Mouse (Mus musculus) liver, embryonic 12.5 days (tissue): ENCODE results near the gene Ccdc106. TPM values are rescaled to one million over a fixed set of nuclear protein-coding genes. Genes with fewer than 3 reads are reported as not detected.
"Not testable (repeated sequence)": the region's sequence is repeated elsewhere in the genome, so short reads cannot be mapped to it uniquely, and the experiment has no call there.

ENCODE experiments used
- ATAC-seq: fragments of 200-750 bp; cut with Nextera tagmentation; 2 replicates; pipeline ENCODE4 v1.8.0; 2017; ENCODE audit warnings: moderate number of reproducible peaks, mild to moderate bottlenecking, moderate library complexity
- H3K27ac ChIP-seq: fragments of 300-500 bp; sonication (generic); 2 replicates; pipeline ENCODE4 v1.5.1; 2016; ENCODE audit warnings: mild to moderate bottlenecking
- H3K27me3 ChIP-seq: fragments of 300-500 bp; sonication (generic); replicated peaks from 2 replicates; pipeline ENCODE4 v1.6.1; 2016; ENCODE audit warnings: mild to moderate bottlenecking, moderate library complexity
- H3K36me3 ChIP-seq: fragments of 300-500 bp; sonication (generic); 2 replicates; pipeline ENCODE4 v1.6.1; 2016; ENCODE audit warnings: mild to moderate bottlenecking, moderate library complexity
- H3K4me1 ChIP-seq: fragments of 300-500 bp; sonication (generic); 2 replicates; pipeline ENCODE4 v1.6.1; 2016
- H3K4me2 ChIP-seq: fragments of 300-500 bp; sonication (generic); 2 replicates; pipeline ENCODE4 v1.6.1; 2016; ENCODE audit warnings: mild to moderate bottlenecking, moderate library complexity
- H3K4me3 ChIP-seq: fragments of 300-500 bp; sonication (generic); 2 replicates; pipeline ENCODE4 v1.5.1; 2016; ENCODE audit warnings: mild to moderate bottlenecking, moderate library complexity
- H3K9ac ChIP-seq: fragments of 300-500 bp; sonication (generic); 2 replicates; pipeline ENCODE4 v1.6.1; 2016; ENCODE audit warnings: mild to moderate bottlenecking, moderate library complexity
- H3K9me3 ChIP-seq: fragments of 300-500 bp; sonication (generic); replicated peaks from 2 replicates; pipeline ENCODE4 v1.6.1; 2016; ENCODE audit warnings: mild to moderate bottlenecking, moderate library complexity
- WGBS: fragments of 180-500 bp; shearing (Covaris S2); methylation state at CpG from one replicate; pipeline ENCODE4 v1.1.7; 2016; ENCODE audit not compliant: insufficient replicate concordance; 5-methylcytosine and 5-hydroxymethylcytosine counted together
- polyA plus RNA-seq: library from polyadenylated mRNA; unstranded; fragments of >200 nt; fragmentation: Nextera tagmentation; extraction: Ambion mirVana; gene quantifications from 2 replicates; pipeline ENCODE4 v1.2.1, GENCODE M21; 2016

Ccdc106 gene
- polyA plus RNA-seq, 1 experiment from 2014 or later, result 2.2 TPM

- WGBS, result 10% methylated on average over 15 of the region's 26 CpGs
- H3K36me3 ChIP-seq, result peaks cover 17% of the 10 kb centered on the region
- H3K27me3 ChIP-seq, result peaks cover 60% of the 10 kb centered on the region
- H3K9ac ChIP-seq, result peak within 1 kb of the TSS; percentile 61; the same call in 1 of the 2 replicates
- H3K9me3 ChIP-seq, result no peaks in the 10 kb centered on the region
- no peaks in the 10 kb centered on the region for H3K4me1 ChIP-seq
- peak; percentile 67 for ATAC-seq
- peak within 1 kb of the TSS; percentile 65 for H3K4me2 ChIP-seq
- peak within 1 kb of the TSS; percentile 56 for H3K4me3 ChIP-seq
- peak within 1 kb of the TSS; percentile 27; the same call in 1 of the 2 replicates for H3K27ac ChIP-seq
These were observed 24.1 kb upstream of the Ccdc106 start, which contains the start of gene Zfp579 for GRCm38 (mm10) chr7:4996003-4996895. Gene Zfp579, minus strand, starts transcription at chr7:4996158.

- no peak overlapping the region for H3K4me2 ChIP-seq
- WGBS, result 56% methylated on average over 7 of the region's 8 CpGs
- H3K27ac ChIP-seq, result no peak overlapping the region
- H3K36me3 ChIP-seq, result peaks cover 17% of the 10 kb centered on the region
- no peak overlapping the region for H3K9ac ChIP-seq
- peaks cover 55% of the 10 kb centered on the region for H3K27me3 ChIP-seq
- no peaks in the 10 kb centered on the region for H3K4me1 ChIP-seq
- no peak for ATAC-seq
- H3K9me3 ChIP-seq, result no peaks in the 10 kb centered on the region
- no peak overlapping the region for H3K4me3 ChIP-seq
These were observed 23.4 kb upstream of the Ccdc106 start for GRCm38 (mm10) chr7:4996934-4997333.

GRCm38 (mm10) chr7:4999876-5000275 lies 20.5 kb upstream of the Ccdc106 start:
- Histone ChIP-seq H3K9me3 (peaks cover 11% of the 10 kb centered on the region), H3K4me1 (no peaks in the 10 kb centered on the region), H3K9ac (no peak overlapping the region), H3K27me3 (peaks cover 32% of the 10 kb centered on the region), H3K4me3 (no peak overlapping the region), H3K27ac (no peak overlapping the region), H3K4me2 (no peak overlapping the region), H3K36me3 (no peaks in the 10 kb centered on the region)
- 55% methylated on average over 2 of the region's 2 CpGs for WGBS
- no peak for ATAC-seq

GRCm38 (mm10) chr7:5002876-5003275 lies 17.5 kb upstream of the Ccdc106 start:
- H3K9me3 ChIP-seq, result peaks cover 11% of the 10 kb centered on the region
- H3K9ac ChIP-seq, H3K4me3 ChIP-seq, ATAC-seq, H3K4me2 ChIP-seq, H3K4me1 ChIP-seq, H3K27ac ChIP-seq, H3K27me3 ChIP-seq: not testable (repeated sequence)
- peaks cover 18% of the 10 kb centered on the region for H3K36me3 ChIP-seq
- WGBS, result 68% methylated on average over 8 of the region's 8 CpGs

- Histone ChIP-seq H3K4me2 (no peak overlapping the region), H3K9me3 (peaks cover 7% of the 10 kb centered on the region; the same call in 1 of the 2 replicates), H3K36me3 (peaks cover 71% of the 10 kb centered on the region), H3K27me3 (peaks cover 5% of the 10 kb centered on the region; the same call in 1 of the 2 replicates), H3K27ac (no peak overlapping the region; the same call in 1 of the 2 replicates), H3K4me3 (no peak overlapping the region), H3K4me1 (peaks cover 8% of the 10 kb centered on the region), H3K9ac (no peak overlapping the region)
- 90% methylated on average over 26 of the region's 26 CpGs for WGBS
- ATAC-seq, result no peak
These were observed 12.1 kb upstream of the Ccdc106 start for GRCm38 (mm10) chr7:5008229-5008628.

- Histone ChIP-seq H3K27me3 (no peaks in the 10 kb centered on the region), H3K36me3 (peaks cover 68% of the 10 kb centered on the region), H3K4me1 (peaks cover 25% of the 10 kb centered on the region), H3K27ac (peak overlapping the region; percentile 41; the same call in 1 of the 2 replicates), H3K9ac (peak overlapping the region; percentile 85), H3K9me3 (0 out of 2 replicates have a peak, but pooled peaks cover 5% of the 10 kb centered on the region), H3K4me3 (peak overlapping the region; percentile 78), H3K4me2 (peak overlapping the region; percentile 85)
- WGBS, result 82% methylated on average over 27 of the region's 27 CpGs
- no peak for ATAC-seq
These were observed 7.5 kb upstream of the Ccdc106 start for GRCm38 (mm10) chr7:5012681-5013513.

- Histone ChIP-seq H3K4me3 (peak within 1 kb of the TSS; percentile 78), H3K27ac (peak within 1 kb of the TSS; percentile 97), H3K4me2 (peak within 1 kb of the TSS; percentile 85), H3K27me3 (no peaks in the 10 kb centered on the region), H3K9me3 (0 out of 2 replicates have a peak, but pooled peaks cover 5% of the 10 kb centered on the region), H3K9ac (peak within 1 kb of the TSS; percentile 85), H3K4me1 (peaks cover 32% of the 10 kb centered on the region), H3K36me3 (peaks cover 58% of the 10 kb centered on the region)
- under 1% methylated on average over 41 of the region's 42 CpGs for WGBS
- ATAC-seq, result peak; percentile 77
These were observed 5.9 kb upstream of the Ccdc106 start, which contains the start of the genes Zfp524 and Fiz1 for GRCm38 (mm10) chr7:5014251-5015117. Gene Zfp524, plus strand, starts transcription at chr7:5014415. Gene Fiz1, minus strand, starts transcription at chr7:5014697.

- ATAC-seq, result peak; percentile 76
- 0 out of 2 replicates have a peak, but pooled peaks cover 5% of the 10 kb centered on the region for H3K9me3 ChIP-seq
- WGBS, result under 1% methylated on average over 52 of the region's 76 CpGs
- H3K4me3 ChIP-seq, result peak within 1 kb of the TSS; percentile 78
- H3K36me3 ChIP-seq, result peaks cover 49% of the 10 kb centered on the region
- H3K27ac ChIP-seq, result peak within 1 kb of the TSS; percentile 97
- H3K9ac ChIP-seq, result peak within 1 kb of the TSS; percentile 85
- H3K27me3 ChIP-seq, result no peaks in the 10 kb centered on the region
- H3K4me1 ChIP-seq, result peaks cover 36% of the 10 kb centered on the region
- peak within 1 kb of the TSS; percentile 85 for H3K4me2 ChIP-seq
These were observed 5.0 kb upstream of the Ccdc106 start, which contains the start of gene Gm44973 for GRCm38 (mm10) chr7:5015118-5016001. Gene Gm44973, plus strand, starts transcription at chr7:5015496.

GRCm38 (mm10) chr7:5016057-5016456 lies 4.3 kb upstream of the Ccdc106 start:
- peak overlapping the region; percentile 85 for H3K9ac ChIP-seq
- ATAC-seq, result no peak
- peak overlapping the region; percentile 97 for H3K27ac ChIP-seq
- H3K36me3 ChIP-seq, result peaks cover 42% of the 10 kb centered on the region
- H3K4me3 ChIP-seq, result peak overlapping the region; percentile 78
- H3K4me2 ChIP-seq, result peak overlapping the region; percentile 85
- 0 out of 2 replicates have a peak, but pooled peaks cover 5% of the 10 kb centered on the region for H3K9me3 ChIP-seq
- 51% methylated on average over 3 of the region's 3 CpGs for WGBS
- peaks cover 40% of the 10 kb centered on the region for H3K4me1 ChIP-seq
- no peaks in the 10 kb centered on the region for H3K27me3 ChIP-seq

- Histone ChIP-seq H3K4me3 (no peak overlapping the region), H3K9ac (no peak overlapping the region), H3K27ac (no peak overlapping the region), H3K4me1 (peaks cover 48% of the 10 kb centered on the region), H3K4me2 (no peak overlapping the region), H3K9me3 (0 out of 2 replicates have a peak, but pooled peaks cover 5% of the 10 kb centered on the region), H3K27me3 (no peaks in the 10 kb centered on the region), H3K36me3 (peaks cover 39% of the 10 kb centered on the region)
- ATAC-seq, result no peak
- 86% methylated on average over 2 of the region's 2 CpGs for WGBS
These were observed 3.4 kb upstream of the Ccdc106 start for GRCm38 (mm10) chr7:5016920-5017319.
